Mouse (Mus musculus) heart, embryonic 12.5 days (tissue): ENCODE measurements around the gene Col1a1. TPM values are rescaled to one million over a fixed set of nuclear protein-coding genes. Genes with fewer than 3 reads are reported as not detected.

Experiments used
- ATAC-seq: fragments of 200-750 bp; cut with Nextera tagmentation; 2 replicates; pipeline ENCODE4 v1.8.0; 2017; ENCODE audit warnings: moderate TSS enrichment, moderate library complexity; ENCODE audit not compliant: insufficient number of reproducible peaks, low FRiP score
- H3K27ac ChIP-seq: fragments of 300-500 bp; sonication (generic); 2 replicates; pipeline ENCODE4 v1.5.1; 2016; ENCODE audit warnings: mild to moderate bottlenecking, moderate library complexity; ENCODE audit not compliant: poor library complexity, severe bottlenecking
- H3K27me3 ChIP-seq: fragments of 300-500 bp; sonication (generic); replicated peaks from 2 replicates; pipeline ENCODE4 v1.6.1; 2016; ENCODE audit warnings: mild to moderate bottlenecking, moderate library complexity
- H3K36me3 ChIP-seq: fragments of 300-500 bp; sonication (generic); 2 replicates; pipeline ENCODE4 v1.6.1; 2016; ENCODE audit warnings: mild to moderate bottlenecking, moderate library complexity
- H3K4me1 ChIP-seq: fragments of 300-500 bp; sonication (generic); replicated peaks from 2 replicates; pipeline ENCODE4 v1.6.1; 2016; ENCODE audit warnings: mild to moderate bottlenecking
- H3K4me2 ChIP-seq: fragments of 300-500 bp; sonication (generic); 2 replicates; pipeline ENCODE4 v1.6.1; 2016; ENCODE audit warnings: mild to moderate bottlenecking, moderate library complexity
- H3K4me3 ChIP-seq: fragments of 300-500 bp; sonication (generic); 2 replicates; pipeline ENCODE4 v1.5.1; 2016; ENCODE audit warnings: mild to moderate bottlenecking
- H3K9ac ChIP-seq: fragments of 300-500 bp; sonication (generic); 2 replicates; pipeline ENCODE4 v1.6.1; 2016; ENCODE audit warnings: mild to moderate bottlenecking, moderate library complexity
- H3K9me3 ChIP-seq: fragments of 300-500 bp; sonication (generic); replicated peaks from 2 replicates; pipeline ENCODE4 v1.6.1; 2016; ENCODE audit warnings: mild to moderate bottlenecking, moderate library complexity
- WGBS: fragments of 180-500 bp; shearing (Covaris S2); methylation state at CpG from one replicate; pipeline ENCODE4 v1.1.7; 2016; 5-methylcytosine and 5-hydroxymethylcytosine counted together
- polyA plus RNA-seq: library from polyadenylated mRNA; unstranded; fragments of >200 nt; fragmentation: Nextera tagmentation; extraction: Ambion mirVana; gene quantifications from 2 replicates; pipeline ENCODE4 v1.2.1, GENCODE M21; 2016

Col1a1 gene
- polyA plus RNA-seq, 1 experiment from 2014 or later = 446 TPM

DNA sequence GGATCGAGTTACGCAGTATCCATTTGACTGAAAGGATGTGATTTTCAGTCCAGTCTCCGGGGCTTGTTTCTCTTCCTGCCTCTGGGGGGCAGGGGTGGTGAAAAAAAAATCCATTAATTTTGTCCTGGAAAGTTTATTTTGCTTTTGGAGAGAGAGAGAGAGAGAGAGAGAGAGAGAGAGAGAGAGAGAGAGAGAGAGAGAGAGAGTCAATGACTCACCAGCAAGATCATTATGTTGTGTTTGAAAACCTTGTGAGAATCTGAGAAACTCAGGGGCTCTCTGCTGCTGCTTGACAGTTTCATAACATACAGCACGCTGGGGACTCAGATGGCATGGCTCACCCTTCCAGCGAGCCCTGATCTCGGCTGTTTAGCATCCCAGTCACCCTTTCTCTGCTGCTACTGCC lies 15.0 kb upstream of the Col1a1 start:
- ATAC-seq = no peak
- H3K36me3 ChIP-seq = no peaks in the 10 kb centered on the region
- H3K27me3 ChIP-seq = no peaks in the 10 kb centered on the region
- no peaks in the 10 kb centered on the region for H3K9me3 ChIP-seq
- 35% methylated on average over 6 of the region's 6 CpGs for WGBS
- no peak overlapping the region for H3K4me3 ChIP-seq
- no peak overlapping the region for H3K27ac ChIP-seq
- no peak overlapping the region for H3K4me2 ChIP-seq
- no peak overlapping the region for H3K9ac ChIP-seq
- H3K4me1 ChIP-seq = peaks cover 15% of the 10 kb centered on the region

- H3K36me3 ChIP-seq = no peaks in the 10 kb centered on the region
- no peak overlapping the region for H3K9ac ChIP-seq
- H3K4me2 ChIP-seq = no peak overlapping the region
- H3K4me3 ChIP-seq = no peak overlapping the region
- H3K4me1 ChIP-seq = peaks cover 30% of the 10 kb centered on the region
- H3K27ac ChIP-seq = no peak overlapping the region
- H3K27me3 ChIP-seq = no peaks in the 10 kb centered on the region
- H3K9me3 ChIP-seq = no peaks in the 10 kb centered on the region
- WGBS = 84% methylated on average over 4 of the region's 4 CpGs
- ATAC-seq = no peak
These were observed 11.0 kb upstream of the Col1a1 start for GRCm38 (mm10) chr11:94924977-94925376.

- no peaks in the 10 kb centered on the region for H3K36me3 ChIP-seq
- H3K4me1 ChIP-seq = peaks cover 36% of the 10 kb centered on the region
- H3K9me3 ChIP-seq = no peaks in the 10 kb centered on the region
- no peak overlapping the region for H3K4me2 ChIP-seq
- no peak overlapping the region for H3K4me3 ChIP-seq
- no peaks in the 10 kb centered on the region for H3K27me3 ChIP-seq
- 57% methylated on average over 11 of the region's 11 CpGs for WGBS
- no peak overlapping the region for H3K9ac ChIP-seq
- no peak overlapping the region for H3K27ac ChIP-seq
- no peak for ATAC-seq
These were observed 9.6 kb upstream of the Col1a1 start for GRCm38 (mm10) chr11:94926431-94926830.

DNA sequence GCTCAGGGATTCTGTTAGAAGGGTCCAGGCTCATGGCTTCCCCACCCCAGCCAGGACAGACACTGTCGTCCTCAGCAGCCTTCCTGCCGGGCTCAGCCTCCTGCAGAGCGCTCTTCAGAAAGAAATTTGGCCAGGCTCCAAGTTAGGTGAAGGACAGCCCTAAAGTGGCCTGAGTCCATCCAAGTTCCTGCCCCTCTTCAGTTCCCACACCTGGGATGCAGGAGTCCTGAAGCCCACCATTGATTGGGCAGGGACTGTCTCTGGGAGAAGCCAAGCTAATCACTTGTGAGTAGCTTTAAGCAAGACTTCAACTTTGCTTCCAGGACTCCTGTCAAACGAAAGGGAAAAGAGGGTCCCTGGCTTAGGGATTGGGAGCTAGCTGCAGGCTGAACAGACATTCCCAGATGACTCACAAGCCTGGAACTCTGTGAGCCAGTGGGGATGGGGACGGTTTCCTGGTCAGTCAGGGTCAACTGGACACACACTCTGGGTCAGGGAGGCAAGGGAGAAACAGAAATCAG lies 8.2 kb upstream of the Col1a1 start:
- H3K9ac ChIP-seq = peak overlapping the region; percentile 33; the same call in 1 of the 2 replicates
- H3K9me3 ChIP-seq = no peaks in the 10 kb centered on the region
- no peak; the same call in 1 of the 2 replicates for ATAC-seq
- H3K4me3 ChIP-seq = no peak overlapping the region
- H3K4me2 ChIP-seq = peak overlapping the region; percentile 15; the same call in 1 of the 2 replicates
- no peaks in the 10 kb centered on the region for H3K36me3 ChIP-seq
- peaks cover 9% of the 10 kb centered on the region for H3K27me3 ChIP-seq
- 4% methylated on average over 5 of the region's 5 CpGs for WGBS
- peak overlapping the region; percentile 86 for H3K27ac ChIP-seq
- H3K4me1 ChIP-seq = peaks cover 38% of the 10 kb centered on the region

- no peak overlapping the region; the same call in 1 of the 2 replicates for H3K4me3 ChIP-seq
- H3K27me3 ChIP-seq = peaks cover 16% of the 10 kb centered on the region
- 3% methylated on average over 13 of the region's 13 CpGs for WGBS
- H3K9me3 ChIP-seq = no peaks in the 10 kb centered on the region
- peak; percentile 93 for ATAC-seq
- H3K4me1 ChIP-seq = peaks cover 48% of the 10 kb centered on the region
- H3K27ac ChIP-seq = peak overlapping the region; percentile 86
- peak overlapping the region; percentile 52; the same call in 1 of the 2 replicates for H3K9ac ChIP-seq
- no peaks in the 10 kb centered on the region for H3K36me3 ChIP-seq
- H3K4me2 ChIP-seq = peak overlapping the region; percentile 55
These were observed 7.2 kb upstream of the Col1a1 start for GRCm38 (mm10) chr11:94928820-94929219.

- WGBS = 32% methylated on average over 9 of the region's 9 CpGs
- peaks cover 22% of the 10 kb centered on the region for H3K27me3 ChIP-seq
- H3K4me3 ChIP-seq = no peak overlapping the region
- H3K36me3 ChIP-seq = no peaks in the 10 kb centered on the region
- peak overlapping the region; percentile 55 for H3K4me2 ChIP-seq
- no peak for ATAC-seq
- peak overlapping the region; percentile 85 for H3K27ac ChIP-seq
- peak overlapping the region; percentile 40; the same call in 1 of the 2 replicates for H3K9ac ChIP-seq
- peaks cover 53% of the 10 kb centered on the region for H3K4me1 ChIP-seq
- no peaks in the 10 kb centered on the region for H3K9me3 ChIP-seq
These were observed 6.4 kb upstream of the Col1a1 start for GRCm38 (mm10) chr11:94929599-94929998.

DNA sequence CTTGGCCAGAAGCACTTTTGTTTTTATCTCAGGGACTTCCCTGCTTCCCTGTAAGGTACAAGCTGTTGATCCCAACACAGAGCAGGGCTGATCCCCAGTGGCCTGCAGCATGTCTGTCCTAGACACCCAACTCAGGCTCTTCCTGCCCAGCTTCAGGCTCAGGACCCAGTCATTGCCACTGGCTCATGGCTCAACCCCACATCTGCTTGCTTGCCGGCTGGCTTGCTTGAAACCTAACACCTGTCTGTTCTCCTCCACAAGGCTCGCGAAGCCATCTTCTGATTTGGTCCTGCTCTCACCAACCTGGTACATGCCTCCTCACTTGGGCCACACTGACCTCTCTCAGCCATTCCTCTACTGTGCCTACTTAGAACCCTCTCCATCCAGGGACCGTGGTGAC lies 5.9 kb upstream of the Col1a1 start:
- Histone ChIP-seq H3K4me3 (no peak overlapping the region), H3K4me2 (no peak overlapping the region), H3K27me3 (peaks cover 27% of the 10 kb centered on the region), H3K36me3 (no peaks in the 10 kb centered on the region), H3K9ac (no peak overlapping the region), H3K9me3 (no peaks in the 10 kb centered on the region), H3K27ac (peak overlapping the region; percentile 85; the same call in 1 of the 2 replicates), H3K4me1 (peaks cover 53% of the 10 kb centered on the region)
- ATAC-seq = no peak
- WGBS = 35% methylated on average over 4 of the region's 4 CpGs

GRCm38 (mm10) chr11:94933584-94933983 lies 2.4 kb upstream of the Col1a1 start:
- 0 out of 2 replicates have a peak overlapping the region, but pooled peaks have one; percentile 11 for H3K9ac ChIP-seq
- H3K4me1 ChIP-seq = peaks cover 46% of the 10 kb centered on the region
- no peak for ATAC-seq
- no peak overlapping the region for H3K4me3 ChIP-seq
- H3K27me3 ChIP-seq = peaks cover 49% of the 10 kb centered on the region
- 10% methylated on average over 8 of the region's 8 CpGs for WGBS
- no peaks in the 10 kb centered on the region for H3K9me3 ChIP-seq
- H3K4me2 ChIP-seq = peak overlapping the region; percentile 8; the same call in 1 of the 2 replicates
- no peaks in the 10 kb centered on the region for H3K36me3 ChIP-seq
- H3K27ac ChIP-seq = peak overlapping the region; percentile 55; the same call in 1 of the 2 replicates

DNA sequence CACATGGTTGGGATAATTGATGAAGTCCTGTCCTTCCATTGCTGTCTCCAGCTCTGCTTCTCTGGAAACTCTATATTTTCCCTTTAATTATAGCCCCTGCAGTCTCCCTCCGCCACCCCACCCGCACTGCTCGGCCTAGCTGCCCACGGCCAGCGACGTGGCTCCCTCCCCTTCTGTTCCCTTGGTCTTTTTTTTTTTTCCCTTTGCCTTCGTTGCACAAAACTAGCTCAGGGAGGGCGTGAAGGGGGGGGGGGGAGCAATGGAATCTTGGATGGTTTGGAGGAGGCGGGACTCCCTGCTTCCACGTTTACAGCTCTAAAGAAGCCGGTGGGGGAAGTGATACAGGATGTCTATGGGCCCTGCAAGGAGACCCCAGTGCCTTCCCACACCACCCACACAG lies 1.5 kb upstream of the Col1a1 start:
- ATAC-seq = no peak
- 37% methylated on average over 11 of the region's 11 CpGs for WGBS
- Histone ChIP-seq H3K9ac (no peak overlapping the region), H3K4me2 (no peak overlapping the region), H3K4me3 (no peak overlapping the region), H3K27ac (no peak overlapping the region), H3K36me3 (no peaks in the 10 kb centered on the region), H3K4me1 (peaks cover 36% of the 10 kb centered on the region), H3K9me3 (no peaks in the 10 kb centered on the region), H3K27me3 (peaks cover 50% of the 10 kb centered on the region)

GRCm38 (mm10) chr11:94936851-94937295 lies 849 bp downstream of the Col1a1 start:
- Histone ChIP-seq H3K9ac (peak overlapping the region; percentile 64), H3K27me3 (peaks cover 73% of the 10 kb centered on the region), H3K27ac (peak overlapping the region; percentile 55), H3K4me3 (peak overlapping the region; percentile 52), H3K4me1 (peaks cover 26% of the 10 kb centered on the region), H3K9me3 (no peaks in the 10 kb centered on the region), H3K36me3 (peaks cover 9% of the 10 kb centered on the region), H3K4me2 (peak overlapping the region; percentile 80)
- under 1% methylated on average over 17 of the region's 17 CpGs for WGBS
- peak; percentile 69 for ATAC-seq

DNA sequence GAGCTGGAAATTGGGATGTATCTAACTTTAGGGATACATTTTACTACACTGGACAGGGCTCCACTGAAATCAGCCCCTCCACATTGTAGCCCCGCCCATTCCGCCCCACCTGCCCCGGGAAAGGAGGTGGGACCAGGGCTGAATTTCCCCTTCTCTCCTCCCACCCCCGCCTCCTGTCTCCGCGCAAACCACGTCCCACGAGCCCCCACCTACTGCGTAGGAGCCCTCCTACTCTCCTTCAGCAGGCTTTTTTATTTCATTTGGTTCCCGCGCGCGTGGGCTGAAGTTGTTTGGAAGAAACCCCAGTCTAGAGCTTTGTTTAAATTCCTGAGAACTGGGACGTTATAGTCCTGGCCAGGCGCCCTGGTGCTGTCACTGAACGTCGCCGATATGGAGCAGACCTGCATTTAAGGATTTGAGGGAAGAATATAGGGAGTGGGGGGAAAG lies 1.3 kb downstream of the Col1a1 start:
- peak overlapping the region; percentile 52 for H3K4me3 ChIP-seq
- H3K9me3 ChIP-seq = no peaks in the 10 kb centered on the region
- peaks cover 72% of the 10 kb centered on the region for H3K27me3 ChIP-seq
- peaks cover 26% of the 10 kb centered on the region for H3K4me1 ChIP-seq
- peaks cover 13% of the 10 kb centered on the region for H3K36me3 ChIP-seq
- under 1% methylated on average over 18 of the region's 18 CpGs for WGBS
- ATAC-seq = peak; percentile 55
- H3K9ac ChIP-seq = peak overlapping the region; percentile 66
- peak overlapping the region; percentile 80 for H3K4me2 ChIP-seq
- H3K27ac ChIP-seq = peak overlapping the region; percentile 55
